Mouse (Mus musculus) WW6 (cell line): ENCODE measurements around the gene Phpt1.

Experiments
- DNase-seq: peaks from one replicate; pipeline ENCODE4 v3.0.0-alpha.2; 2013; ENCODE audit warnings: low read depth, low spot score

Gene Phpt1

GRCm38 (mm10) chr2:25574579-25575431, at the start of gene Phpt1, which contains the start of gene Mamdc4:
Phpt1 (minus strand) TSS chr2:25575224.
Mamdc4 (minus strand) TSS chr2:25574845.
- DNase-seq: peak; percentile 95

- peak; percentile 68 for DNase-seq
These were observed 46.5 kb upstream of the Phpt1 start, which contains the start of gene Tmem141 for GRCm38 (mm10) chr2:25621229-25622200. Tmem141 (minus strand) TSS chr2:25622005.

GRCm38 (mm10) chr2:25620852-25621228, 45.8 kb upstream of the Phpt1 start:
- no peak for DNase-seq

GRCm38 (mm10) chr2:25620386-25620785, 45.4 kb upstream of the Phpt1 start:
- DNase-seq: no peak

- DNase-seq: no peak
These were observed 42.6 kb upstream of the Phpt1 start, which contains the start of gene Ccdc183 for GRCm38 (mm10) chr2:25617578-25617977. Ccdc183 (minus strand) TSS chr2:25617678.

- DNase-seq: no peak
These were observed 41.4 kb upstream of the Phpt1 start for GRCm38 (mm10) chr2:25616398-25616797.

- no peak for DNase-seq
These were observed 33.6 kb upstream of the Phpt1 start for GRCm38 (mm10) chr2:25608671-25609070.

- peak; percentile 54 for DNase-seq
These were observed 33.0 kb upstream of the Phpt1 start, which contains the start of gene Rabl6 for GRCm38 (mm10) chr2:25607761-25608622. Rabl6 (minus strand) TSS chr2:25608521.

GRCm38 (mm10) chr2:25602526-25602925, 27.5 kb upstream of the Phpt1 start:
- DNase-seq: no peak

- DNase-seq: no peak
These were observed 25.0 kb upstream of the Phpt1 start for GRCm38 (mm10) chr2:25600037-25600436.

- DNase-seq: no peak
These were observed 23.7 kb upstream of the Phpt1 start for GRCm38 (mm10) chr2:25598749-25599148.

- DNase-seq: no peak
These were observed 21.9 kb upstream of the Phpt1 start for GRCm38 (mm10) chr2:25596765-25597510.

GRCm38 (mm10) chr2:25591863-25592262, 16.8 kb upstream of the Phpt1 start:
- DNase-seq: no peak

GRCm38 (mm10) chr2:25588227-25588907, 13.3 kb upstream of the Phpt1 start:
- no peak for DNase-seq

GRCm38 (mm10) chr2:25587290-25587689, 12.3 kb upstream of the Phpt1 start:
- DNase-seq: no peak

- DNase-seq: no peak
These were observed 10.6 kb upstream of the Phpt1 start for GRCm38 (mm10) chr2:25585601-25586000.

GRCm38 (mm10) chr2:25584856-25585255, 9.8 kb upstream of the Phpt1 start:
- DNase-seq: no peak

- no peak for DNase-seq
These were observed 9.1 kb upstream of the Phpt1 start for GRCm38 (mm10) chr2:25584152-25584551.

- no peak for DNase-seq
These were observed 8.5 kb upstream of the Phpt1 start for GRCm38 (mm10) chr2:25583571-25583970.

- no peak for DNase-seq
These were observed 8.1 kb upstream of the Phpt1 start for GRCm38 (mm10) chr2:25583120-25583481.
